Mouse (Mus musculus) heart, postnatal 0 days (tissue): ENCODE data around the gene 4930590J08Rik.

Experiments used
- CTCF ChIP-seq: IDR thresholded peaks from 2 replicates; pipeline ENCODE4 v1.5.1; 2016; ENCODE audit warnings: antibody characterized with exemption, control low read depth, low read depth
- EP300 ChIP-seq: IDR thresholded peaks from 2 replicates; pipeline ENCODE4 v1.6.1; 2016; ENCODE audit warnings: antibody characterized with exemption, low read depth

DNA sequence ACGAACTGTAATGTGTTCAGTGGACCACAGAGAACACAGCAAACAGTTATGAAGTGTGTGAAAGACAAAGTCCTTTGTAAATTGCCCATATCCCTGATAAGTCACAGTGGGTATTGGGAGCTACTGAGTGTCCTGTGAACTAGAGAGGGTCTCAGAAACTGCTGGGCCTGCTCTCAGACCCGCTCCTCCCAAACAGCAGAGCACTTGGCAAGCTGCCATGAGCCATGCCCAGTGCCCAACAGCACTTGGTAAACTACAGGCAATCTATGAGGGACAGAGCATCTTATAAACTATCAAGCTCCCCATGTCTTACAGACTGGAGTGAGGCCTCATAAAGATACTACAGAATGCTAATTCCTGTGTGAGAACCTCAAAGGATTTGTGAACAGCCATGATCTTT lies 45.8 kb downstream of the 4930590J08Rik start:
- TF ChIP-seq CTCF (no peak), EP300 (no peak)
